Mouse (Mus musculus): ENCODE data around the gene Pdpk1.

Pdpk1 gene

GRCm38 (mm10) chr17:24036954-24037353 is 113.8 kb downstream of the Pdpk1 start:
- DNase-seq (ENCODE audit: low spot score): no peak

GRCm38 (mm10) chr17:24035087-24035486 is 115.6 kb downstream of the Pdpk1 start:
- DNase-seq (ENCODE audit: low spot score): no peak

- no peak for DNase-seq (ENCODE audit: low spot score)
Measured at GRCm38 (mm10) chr17:24030551-24030950, 120.2 kb downstream of the Pdpk1 start.

- DNase-seq (ENCODE audit: low spot score): no peak
Measured at GRCm38 (mm10) chr17:24029477-24029876, 121.2 kb downstream of the Pdpk1 start.
